Mouse (Mus musculus) gastrocnemius, postnatal 14 days (tissue): ENCODE results near the gene Tpcn2. TPM values are rescaled to one million over a fixed set of nuclear protein-coding genes. Genes with fewer than 3 reads are reported as not detected.

Source experiments
- DNase-seq: peaks from one replicate; pipeline ENCODE4 v3.0.0; 2021; ENCODE audit warnings: mixed read lengths
- intact Hi-C: fragments of 180-260 bp; cut with DNase I; formaldehyde crosslinking; loops from one replicate; pipeline ENCODE4 v1.15.1; 2025; ENCODE audit warnings: low total_unique reads
- total RNA-seq, 2 experiments: library from RNA; stranded (reverse); gene quantifications; 2 replicates each; pipeline ENCODE4 v1.2.3; 2021

Gene Tpcn2
- total RNA-seq, 2 experiments from 2014 or later: 2.4 to 3.3 TPM

DNA sequence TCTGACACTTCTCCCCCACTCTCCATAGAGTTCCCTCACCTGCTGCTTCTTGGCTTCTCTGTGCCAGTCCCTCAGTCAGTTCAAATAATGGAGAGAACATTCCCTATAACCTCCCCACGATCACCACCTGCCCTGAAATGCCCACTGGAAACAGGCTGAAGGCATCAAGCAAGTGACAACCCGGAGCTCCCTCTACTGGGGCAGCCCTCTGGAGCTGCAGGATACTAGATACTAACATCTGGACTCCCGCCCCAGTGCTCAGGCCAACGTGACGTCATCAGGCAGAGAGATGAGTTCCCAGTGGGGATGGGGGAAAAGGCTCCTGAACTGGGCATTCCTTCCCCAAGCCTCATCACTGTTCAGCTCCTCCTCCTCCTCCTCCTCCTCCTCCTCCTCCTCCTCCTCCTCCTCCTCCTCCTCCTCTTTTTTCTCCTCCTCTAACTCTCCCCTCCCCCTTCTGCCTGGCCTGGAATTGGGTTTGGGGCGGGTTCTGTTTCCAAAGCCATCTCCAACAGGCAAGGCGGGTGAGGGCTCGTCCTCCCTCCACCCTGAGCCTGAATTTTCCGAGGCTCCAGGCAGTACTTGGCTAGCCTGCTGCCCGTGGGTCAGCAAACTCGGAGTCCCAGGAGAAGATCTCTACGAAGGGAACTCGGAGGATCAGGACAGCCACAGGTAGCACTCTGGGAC lies 16.7 kb upstream of the Tpcn2 start, which contains the start of gene Mrgprf:
Gene Mrgprf (plus strand): TSS at position 508 of the 687 bp plus-strand sequence.
- peak; percentile 86 for DNase-seq
- intact Hi-C loops: no loop called here

DNA sequence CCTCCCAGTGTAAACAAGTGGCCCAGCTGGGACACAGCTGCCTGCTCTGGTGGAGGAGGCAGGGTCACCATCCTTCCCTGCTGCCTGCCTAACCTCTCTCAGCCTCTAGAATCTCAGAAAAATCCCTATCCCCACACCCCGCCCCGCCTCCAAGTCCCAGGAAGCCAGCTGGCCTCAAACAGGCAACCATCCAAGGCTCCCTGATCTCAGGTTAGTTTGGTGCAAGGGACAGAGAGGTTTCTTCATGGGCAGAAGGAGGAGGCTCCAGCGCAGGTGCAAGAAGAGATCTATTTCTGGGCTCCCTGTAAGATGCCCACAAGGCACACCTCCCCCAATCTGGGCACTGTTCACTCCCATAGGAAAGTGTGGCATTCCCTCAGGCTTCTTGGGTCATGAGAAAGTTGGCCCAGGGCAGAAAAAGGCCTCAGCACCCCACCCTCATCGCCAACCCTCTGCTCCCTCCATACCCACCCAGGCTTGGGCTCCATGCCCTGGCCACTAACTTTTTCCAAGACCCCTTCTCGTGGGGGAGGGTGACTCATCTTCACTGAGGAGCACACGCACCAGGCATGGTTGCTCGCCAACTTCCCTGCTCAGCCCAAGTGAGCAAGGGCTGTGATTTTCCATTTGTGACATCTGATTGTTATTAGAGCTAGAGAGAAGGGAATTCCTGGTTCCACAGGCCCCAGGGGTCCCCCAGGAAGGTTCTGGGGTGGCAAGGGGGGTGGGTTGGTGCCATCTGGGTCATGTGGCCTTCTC lies 15.9 kb upstream of the Tpcn2 start:
- intact Hi-C loops: no loop called here
- DNase-seq: peak; percentile 77

DNA sequence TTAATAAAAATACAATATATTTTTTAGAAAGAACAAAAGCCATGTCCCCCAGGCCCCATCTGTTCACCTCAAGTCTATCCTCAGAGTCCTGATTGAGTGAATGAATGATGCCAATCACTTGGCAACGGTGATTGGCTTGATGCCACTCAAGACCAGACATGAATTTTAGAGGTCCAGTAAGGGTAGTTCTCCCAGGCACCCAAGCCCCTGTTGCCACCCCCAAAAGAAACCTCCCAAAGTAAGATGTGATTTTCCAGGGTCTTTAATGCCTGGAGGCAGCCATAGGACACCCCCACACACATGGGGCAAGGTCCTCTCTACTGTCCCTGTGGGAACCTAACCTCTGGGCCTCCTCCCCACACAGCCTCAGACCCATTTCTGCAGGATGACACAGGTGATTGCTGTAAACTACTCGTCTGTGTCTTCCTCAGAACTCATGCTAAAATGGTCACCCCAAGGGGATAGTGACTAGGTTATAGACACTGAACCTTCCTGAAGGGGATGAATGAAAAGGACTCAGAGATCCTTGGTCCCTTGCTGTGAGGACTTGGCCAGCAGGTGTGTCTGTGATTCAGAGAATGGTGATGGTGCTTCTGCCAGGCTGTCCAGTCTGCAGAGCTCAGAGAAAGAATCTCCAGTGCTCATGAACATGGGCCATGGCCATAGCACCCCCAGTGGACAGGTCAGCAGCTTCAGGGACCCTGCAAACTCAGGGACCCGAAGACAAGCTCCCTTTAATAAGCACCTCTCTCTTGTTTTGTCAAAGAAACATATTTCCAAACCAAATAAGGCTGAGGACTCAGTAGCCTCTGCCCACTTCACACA lies 15.1 kb upstream of the Tpcn2 start:
- intact Hi-C loops: no loop called here
- DNase-seq: no peak

DNA sequence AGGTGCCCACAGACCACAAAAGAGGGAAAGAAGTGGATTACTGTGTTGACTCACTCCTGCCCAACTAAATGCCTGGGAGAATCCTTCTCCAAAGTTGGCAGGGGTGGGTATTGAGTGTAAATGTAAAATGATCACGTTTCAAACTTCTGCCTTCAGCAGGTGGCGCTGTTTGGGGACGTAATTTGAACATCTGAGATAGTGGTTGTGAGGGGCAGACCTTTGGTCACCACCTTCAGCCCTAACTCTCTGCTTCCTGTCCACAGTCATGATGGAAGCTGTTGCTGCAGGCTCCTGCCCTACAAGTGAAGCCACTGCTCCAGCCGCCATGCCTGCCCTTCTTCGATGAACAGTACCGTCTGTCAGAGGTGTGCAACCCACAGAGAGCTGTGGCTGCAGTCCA lies 10.0 kb upstream of the Tpcn2 start:
- DNase-seq: no peak
- intact Hi-C loops: no loop called here

DNA sequence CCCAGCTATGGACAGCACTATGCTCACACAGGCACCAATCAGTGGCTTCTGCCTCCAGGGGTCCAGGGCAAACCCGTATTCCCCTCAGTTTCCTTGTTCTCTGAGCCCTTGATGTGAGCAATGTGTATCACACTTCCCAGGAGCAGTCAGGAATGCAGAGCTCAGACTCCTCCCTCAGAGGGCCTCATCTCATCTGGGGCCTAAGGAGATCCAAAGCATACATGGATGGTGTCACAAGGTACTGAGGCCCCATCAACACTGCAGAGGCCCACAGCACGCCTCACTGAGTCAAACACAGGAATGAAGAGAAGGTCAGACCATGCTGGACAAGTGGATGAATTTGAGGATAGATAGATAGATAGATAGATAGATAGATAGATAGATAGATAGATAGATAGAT lies 8.9 kb upstream of the Tpcn2 start:
- intact Hi-C loops: no loop called here
- DNase-seq: no peak

DNA sequence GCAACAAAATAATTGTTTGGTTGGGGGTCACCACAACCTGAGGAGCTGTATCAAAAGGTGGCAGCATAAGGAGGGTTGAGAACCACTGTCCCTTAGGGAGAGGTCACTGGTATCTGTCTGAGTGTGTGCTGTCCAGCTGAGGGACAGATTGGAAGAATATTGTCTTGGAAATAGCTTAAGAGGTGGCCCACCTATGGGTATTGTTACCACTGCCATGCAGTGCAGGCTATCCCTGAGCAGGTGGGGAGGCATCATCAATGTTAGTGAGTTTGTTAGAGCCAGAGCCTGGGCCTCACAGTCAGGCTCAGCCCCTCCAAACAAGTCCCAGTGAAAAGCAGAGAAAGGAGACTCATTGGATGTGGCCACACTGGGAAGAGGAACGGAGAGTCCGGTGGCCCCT lies 8.0 kb upstream of the Tpcn2 start:
- DNase-seq: no peak
- intact Hi-C loops: no loop called here

DNA sequence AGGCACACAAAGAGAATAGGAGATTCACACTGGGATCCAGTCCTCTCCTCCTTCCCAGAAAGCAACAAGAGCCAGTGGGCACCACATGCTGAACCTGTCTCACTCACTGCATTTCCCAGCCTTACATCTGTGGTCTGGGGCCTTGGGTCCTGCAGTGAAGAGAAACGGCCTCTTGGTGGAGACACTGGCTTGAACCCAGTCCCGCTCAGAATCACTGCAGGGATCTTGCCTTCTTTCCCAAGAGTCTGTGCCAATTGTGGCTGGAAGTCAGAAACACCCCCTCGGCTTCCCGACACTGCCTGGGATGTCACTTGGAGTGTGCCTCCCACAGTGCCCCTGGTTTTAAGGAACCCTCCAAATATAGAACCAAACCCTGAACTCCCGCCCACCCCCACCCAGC lies 5.5 kb upstream of the Tpcn2 start:
- DNase-seq: peak; percentile 46
- intact Hi-C loops: no loop called here

DNA sequence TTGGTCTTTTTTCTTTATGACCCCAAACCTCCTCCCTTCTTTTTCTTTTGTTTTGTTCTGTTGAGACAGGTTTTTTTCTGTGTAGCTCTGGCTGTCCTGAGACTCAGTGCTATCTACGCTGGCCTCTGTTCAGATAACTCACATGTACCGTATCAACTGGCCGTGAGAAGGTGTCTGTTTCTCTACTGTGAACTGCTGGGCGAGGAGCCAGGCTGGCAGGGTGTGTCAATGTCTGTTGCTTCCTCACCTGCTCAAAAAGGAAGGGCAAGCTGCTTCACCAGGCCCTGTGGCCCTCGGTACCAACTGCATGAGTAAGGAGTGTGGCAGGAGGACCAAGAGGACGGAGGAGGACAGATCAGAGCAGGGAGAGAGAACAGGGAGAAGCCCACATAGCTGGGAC lies 3.6 kb upstream of the Tpcn2 start:
- DNase-seq: no peak
- intact Hi-C loops: no loop called here

DNA sequence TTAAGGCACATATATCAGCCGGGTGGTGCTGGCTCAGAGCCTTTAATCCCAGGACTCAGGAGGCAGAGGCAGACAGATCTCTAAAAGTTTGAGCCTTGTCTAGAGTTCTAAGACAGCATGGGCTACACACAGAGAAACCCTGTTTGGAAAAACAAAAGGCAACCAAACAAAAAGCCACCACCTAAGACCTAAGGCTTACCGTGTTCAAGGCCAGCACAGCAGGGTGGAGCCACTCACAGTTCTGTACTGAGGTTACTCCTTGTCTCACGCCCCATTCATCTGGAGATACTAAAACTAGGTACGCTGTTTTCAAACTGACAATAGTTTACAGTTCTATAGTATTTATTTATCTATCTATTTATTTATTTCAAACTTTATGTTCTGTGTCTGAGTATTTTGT lies 1.7 kb upstream of the Tpcn2 start:
- intact Hi-C loops: no loop called here
- no peak for DNase-seq

DNA sequence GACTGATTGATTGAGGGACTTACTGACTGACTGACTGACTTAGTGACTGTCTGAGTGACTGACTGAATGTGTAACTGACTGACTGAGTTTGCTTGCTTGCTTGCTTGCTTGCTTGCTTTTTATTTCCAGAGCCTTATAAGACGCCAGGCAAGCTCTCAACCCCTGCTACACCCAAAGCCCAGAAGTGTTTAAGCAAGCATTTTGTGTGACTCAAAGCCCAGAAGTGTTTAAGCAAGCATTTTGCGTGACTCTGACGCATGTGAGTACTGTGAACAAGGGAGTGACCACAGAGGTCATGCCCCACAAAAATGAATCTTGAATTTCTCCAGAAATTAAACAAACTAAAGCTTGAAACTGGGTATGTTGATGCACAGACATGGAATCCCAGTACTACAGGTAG lies 482 bp upstream of the Tpcn2 start:
- DNase-seq: no peak
- intact Hi-C loops: no loop called here

DNA sequence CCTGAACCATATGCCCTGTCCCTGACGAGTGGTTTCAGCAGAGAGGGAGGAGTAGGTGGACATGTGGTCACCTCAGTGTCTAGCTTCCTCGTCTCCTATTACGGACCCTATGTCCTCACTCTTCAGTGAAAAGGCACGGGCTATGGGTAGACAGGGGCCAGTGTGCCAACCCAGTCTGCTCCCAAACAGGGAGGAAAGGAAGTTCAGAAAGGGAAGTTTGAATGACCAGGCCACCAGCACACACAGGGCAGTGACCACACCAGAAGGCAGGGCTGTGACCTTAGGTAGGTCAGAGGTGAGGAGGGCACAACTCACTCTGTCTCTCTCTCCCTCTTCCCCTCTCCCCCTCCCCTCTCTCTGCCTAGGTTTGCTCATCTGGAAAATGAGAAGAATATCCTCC lies 770 bp downstream of the Tpcn2 start:
- intact Hi-C loops: no loop called here

DNA sequence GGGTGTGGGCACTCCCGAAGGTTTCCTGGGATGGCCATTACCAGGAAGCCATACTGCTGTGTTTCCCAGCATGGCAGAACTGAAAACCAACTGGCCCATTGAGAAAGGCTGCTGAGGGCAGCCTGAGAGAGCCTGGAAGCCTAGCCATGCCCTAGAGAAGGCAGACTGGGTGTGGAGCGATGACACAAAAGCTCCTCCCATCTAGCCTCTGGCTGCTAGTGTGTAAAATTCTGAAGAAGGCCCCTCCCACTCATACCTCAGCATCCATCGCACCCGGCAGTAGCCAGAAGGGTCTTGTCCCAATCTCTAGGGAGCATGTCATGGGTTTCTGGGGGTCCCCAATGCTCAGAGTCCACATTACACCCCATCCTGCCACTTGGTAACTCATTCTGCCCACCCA lies 2.4 kb downstream of the Tpcn2 start:
- intact Hi-C loops: no loop called here
- DNase-seq: no peak

More for the DNA sequence above, 770 bp downstream of the Tpcn2 start:
- DNase-seq: no peak

DNA sequence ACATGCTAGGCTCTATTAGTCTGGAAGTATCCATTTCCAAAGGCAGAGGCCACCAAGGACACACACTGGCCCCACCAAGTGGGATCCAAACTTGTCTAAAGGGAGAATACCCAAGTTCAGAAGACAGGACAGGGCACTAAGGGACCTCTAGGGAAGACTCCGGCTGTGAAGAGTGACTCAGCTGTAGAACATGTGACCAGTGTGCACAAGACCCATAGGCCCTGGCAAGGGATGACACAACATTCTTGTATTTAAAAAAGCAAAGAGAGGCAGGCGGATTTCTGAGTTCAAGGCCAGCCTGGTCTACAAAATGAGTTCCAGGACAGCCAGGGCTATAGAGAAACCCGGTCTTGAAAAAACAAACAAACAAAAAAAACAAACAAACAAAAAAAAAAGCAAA lies 8.3 kb downstream of the Tpcn2 start:
- no peak for DNase-seq
- intact Hi-C loops: no loop called here

DNA sequence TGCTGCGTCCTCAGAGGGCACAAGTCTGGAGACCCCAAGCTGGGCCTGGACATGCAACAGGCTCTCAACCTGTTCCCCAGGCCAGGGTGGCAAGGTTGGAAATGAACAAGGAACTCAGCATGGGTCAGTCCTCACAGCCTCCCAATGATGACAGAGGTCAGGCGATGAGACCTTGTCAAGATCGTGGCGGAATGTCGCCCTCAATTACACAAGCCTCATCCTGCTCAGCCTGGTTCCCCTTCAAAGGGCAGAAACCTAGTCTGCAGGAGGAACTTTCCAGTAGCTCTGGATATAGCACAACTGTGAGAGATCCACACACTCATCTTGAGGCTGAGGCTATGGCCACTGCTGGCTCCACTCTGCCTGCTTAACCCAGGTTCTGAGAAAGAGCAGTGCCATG lies 12.9 kb downstream of the Tpcn2 start:
- DNase-seq: no peak
- intact Hi-C loops: no loop called here

DNA sequence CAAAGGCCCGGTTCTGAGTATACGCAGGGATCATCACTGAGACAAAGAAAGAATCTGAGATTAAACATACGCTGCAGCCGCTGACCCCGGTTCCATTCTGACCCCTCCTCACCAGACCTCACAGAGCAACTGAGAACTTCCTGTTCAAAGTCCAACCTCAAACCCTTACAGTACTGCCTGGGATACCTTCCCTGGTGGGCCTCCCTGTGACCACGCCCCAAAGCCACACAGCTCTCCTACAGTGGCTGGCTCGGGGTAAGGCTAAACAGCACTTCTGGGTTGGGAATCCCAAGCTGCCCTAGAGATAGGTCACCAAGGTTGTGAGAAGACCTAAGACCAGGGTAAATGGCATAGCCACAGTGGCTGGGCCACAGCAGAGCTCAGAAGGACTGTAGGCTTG lies 14.9 kb downstream of the Tpcn2 start:
- no peak for DNase-seq
- intact Hi-C loops: no loop called here

DNA sequence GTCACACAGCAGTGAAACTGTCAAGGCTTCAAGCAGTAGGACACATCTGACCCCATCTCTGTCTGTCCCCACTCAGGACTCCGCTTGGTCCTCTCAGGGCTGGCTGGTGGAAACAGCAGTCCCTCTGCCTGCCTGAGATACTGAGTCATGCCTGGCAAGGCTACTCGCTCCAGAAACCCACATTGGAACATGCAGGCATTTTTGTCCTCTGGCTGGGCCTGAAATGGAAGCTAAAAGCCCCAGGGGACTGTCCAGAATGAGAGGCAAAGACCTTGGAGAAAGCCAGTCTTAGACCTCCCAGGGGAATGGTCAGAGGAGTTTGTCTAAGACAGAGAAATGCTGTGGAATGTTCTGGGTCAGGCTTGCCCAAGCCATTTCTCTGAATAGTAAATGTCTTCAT lies 17.8 kb downstream of the Tpcn2 start:
- intact Hi-C loops: no loop called here
- DNase-seq: no peak

DNA sequence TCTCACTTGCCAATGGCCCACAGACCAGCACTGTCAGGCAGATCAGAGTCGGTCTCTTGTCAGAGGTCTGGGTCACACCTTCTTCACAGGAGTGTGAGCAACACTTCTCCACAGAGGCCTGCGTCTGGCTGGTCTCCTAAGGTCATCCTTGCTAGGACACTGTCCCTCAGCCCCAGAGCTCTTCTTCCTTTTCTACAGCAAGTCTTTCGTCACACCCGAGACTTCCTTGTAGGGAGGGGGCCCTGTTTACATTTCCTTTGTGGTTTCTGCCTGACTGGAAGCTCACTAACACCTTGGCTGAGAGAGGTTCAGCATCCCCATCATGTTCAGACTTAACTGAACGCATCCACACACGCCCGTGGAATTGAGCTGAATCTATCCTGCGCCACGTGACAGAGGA lies 19.6 kb downstream of the Tpcn2 start:
- intact Hi-C loops: no loop called here
- DNase-seq: no peak

DNA sequence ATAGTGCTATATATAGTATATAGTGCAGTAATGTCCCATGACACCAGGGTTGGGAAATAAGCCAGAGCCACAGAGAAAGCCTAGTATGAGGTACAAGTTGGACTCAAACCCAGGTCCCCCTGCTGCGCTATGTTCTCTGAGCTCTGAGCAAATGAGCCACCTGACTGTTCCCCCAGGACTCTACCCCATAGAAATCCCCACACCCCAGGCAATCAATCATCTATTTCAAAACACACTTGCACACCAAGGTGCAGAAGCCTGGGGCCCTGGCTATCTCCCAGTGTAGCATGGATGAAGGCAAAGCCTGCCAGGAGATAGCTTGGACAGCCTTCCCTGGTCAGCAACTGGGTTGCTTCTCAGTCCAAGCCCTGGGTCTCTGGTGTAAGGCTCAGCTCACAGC lies 27.7 kb downstream of the Tpcn2 start:
- DNase-seq: no peak
- intact Hi-C loops: no loop called here

DNA sequence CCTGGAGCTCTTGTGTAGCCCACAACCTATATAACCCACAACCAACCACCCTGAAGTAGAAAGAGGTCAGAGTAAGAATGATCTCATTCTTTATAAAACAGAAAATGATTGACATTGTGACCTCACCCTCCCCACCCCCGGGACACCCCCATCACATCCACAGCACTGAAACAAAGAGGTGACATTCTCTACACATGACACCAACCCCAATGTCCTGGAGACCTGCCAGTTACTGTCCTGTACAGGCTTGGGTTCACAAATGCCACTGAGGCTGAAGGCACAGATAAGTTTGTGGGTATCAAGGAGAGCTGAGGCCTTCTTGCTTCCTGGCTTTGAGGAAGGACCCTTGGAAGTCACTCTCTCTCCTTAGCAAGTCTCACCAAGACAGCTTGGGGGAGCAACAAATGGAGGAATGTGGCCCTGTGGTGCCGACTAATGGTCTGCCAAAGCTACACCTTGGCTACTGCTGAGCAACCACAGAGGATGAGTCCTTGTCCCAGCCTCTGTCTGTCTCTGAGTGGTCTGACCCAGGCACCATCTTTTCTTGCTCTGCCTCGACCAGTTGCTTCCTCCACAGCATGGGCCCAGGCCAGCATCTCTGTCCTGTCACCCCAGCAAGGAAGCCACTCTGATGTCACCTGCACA lies 29.7 kb downstream of the Tpcn2 start:
- intact Hi-C loops: no loop called here
- no peak for DNase-seq
